Mouse (Mus musculus): Measurements from ENCODE around the gene Ski. TPM values are rescaled to one million over a fixed set of nuclear protein-coding genes. Genes with fewer than 3 reads are reported as not detected.
A peak's percentile ranks its signal among the peaks of the same experiment; 100 is the strongest.

Ski gene
- polyA plus RNA-seq, 1 experiment from 2014 or later, result 22.6 TPM

DNA sequence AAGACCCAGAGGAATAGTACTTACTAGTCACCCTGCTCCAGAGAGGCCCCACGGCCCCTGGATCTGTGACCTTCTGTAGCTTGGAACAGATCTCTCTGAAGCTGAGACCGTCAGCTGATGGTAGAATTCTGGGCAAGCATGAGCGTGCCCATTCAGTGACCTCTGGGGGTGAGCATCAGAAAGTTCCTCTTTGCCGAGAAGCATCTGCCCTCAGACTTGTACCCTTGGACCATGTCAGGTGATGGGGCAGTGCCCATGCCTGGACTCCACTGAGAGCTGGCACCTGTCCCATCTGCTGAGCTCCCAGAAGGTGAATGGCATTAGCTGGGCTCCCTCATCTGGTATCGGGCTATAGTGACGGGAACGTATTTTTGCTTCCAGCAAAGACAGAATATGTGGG is 84.5 kb downstream of the Ski start:
- Histone ChIP-seq H3K27ac (ENCODE audit: low read length) (no peak overlapping the region), H3K36me3 (ENCODE audit: insufficient read depth, low read length) (no peaks in the 10 kb centered on the region), H3K27me3 (replicated peaks; ENCODE audit: insufficient read depth, low read length) (no peaks in the 10 kb centered on the region), H3K9ac (replicated peaks; ENCODE audit: low read depth) (no peak overlapping the region), H3K9me3 (ENCODE audit: low read length) (no peaks in the 10 kb centered on the region), H3K4me1 (ENCODE audit: insufficient read depth, low read depth, low read length) (peaks cover 6% of the 10 kb centered on the region; the same call in 1 of the 2 replicates), H3K4me3 (ENCODE audit: low read depth, low read length) (no peak overlapping the region), H3K4me2 (replicated peaks; ENCODE audit: low read depth, low read length) (no peak overlapping the region)
- WGBS, result 79% methylated on average over 7 of the region's 7 CpGs
- TF ChIP-seq EP300 (IDR thresholded peaks at IDR 0.05) (no peak), CTCF (IDR thresholded peaks at IDR 0.05) (no peak; the same call in 1 of the 2 replicates)
- DNase-seq (ENCODE audit: low spot score) (no peak), ATAC-seq (no peak)

DNA sequence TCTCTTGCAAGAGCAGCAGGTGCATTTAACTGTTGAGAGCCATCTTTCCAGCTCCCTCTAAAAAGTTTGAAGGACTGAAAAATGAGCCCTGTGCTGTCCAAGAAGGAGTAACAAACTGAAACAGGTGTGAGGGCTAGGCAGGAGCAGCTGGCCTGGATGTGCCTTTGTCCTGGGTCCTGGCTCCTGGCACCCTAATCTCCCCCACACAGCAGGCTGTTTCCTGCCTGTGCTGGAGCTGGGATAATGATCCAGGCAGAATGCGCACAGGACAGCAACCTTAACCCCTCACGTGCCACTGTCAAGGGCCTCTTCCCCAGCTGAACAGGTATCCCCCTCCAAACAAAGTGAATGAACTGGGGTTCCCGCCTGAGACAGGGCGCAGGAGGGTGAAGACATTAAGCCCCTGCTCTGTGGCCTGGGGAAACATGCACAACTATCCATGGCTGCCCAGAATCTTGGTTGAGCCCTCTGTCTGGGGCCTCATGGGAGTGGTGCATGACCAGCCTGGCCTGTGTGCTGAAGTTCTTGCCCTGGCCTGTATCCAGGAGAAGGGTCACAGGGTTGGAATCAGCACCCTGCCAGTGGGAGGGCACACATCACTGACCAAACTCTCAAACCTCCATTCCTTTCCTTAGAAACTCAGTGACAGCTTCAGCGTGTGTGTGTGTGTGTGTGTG is 86.3 kb downstream of the Ski start:
- Histone ChIP-seq H3K4me3 (ENCODE audit: low read depth, low read length) (no peak overlapping the region), H3K27me3 (replicated peaks; ENCODE audit: insufficient read depth, low read length) (no peaks in the 10 kb centered on the region), H3K9me3 (ENCODE audit: low read length) (no peaks in the 10 kb centered on the region), H3K27ac (ENCODE audit: low read length) (no peak overlapping the region), H3K4me1 (ENCODE audit: insufficient read depth, low read depth, low read length) (peaks cover 4% of the 10 kb centered on the region; the same call in 1 of the 2 replicates), H3K4me2 (replicated peaks; ENCODE audit: low read depth, low read length) (no peak overlapping the region), H3K9ac (replicated peaks; ENCODE audit: low read depth) (no peak overlapping the region), H3K36me3 (ENCODE audit: insufficient read depth, low read length) (no peaks in the 10 kb centered on the region)
- DNase-seq (ENCODE audit: low spot score) (no peak), ATAC-seq (no peak)
- WGBS, result 67% methylated on average over 5 of the region's 5 CpGs
- no peak for TF ChIP-seq EP300 (IDR thresholded peaks at IDR 0.05)
- TF ChIP-seq CTCF (IDR thresholded peaks at IDR 0.05), result no peak

DNA sequence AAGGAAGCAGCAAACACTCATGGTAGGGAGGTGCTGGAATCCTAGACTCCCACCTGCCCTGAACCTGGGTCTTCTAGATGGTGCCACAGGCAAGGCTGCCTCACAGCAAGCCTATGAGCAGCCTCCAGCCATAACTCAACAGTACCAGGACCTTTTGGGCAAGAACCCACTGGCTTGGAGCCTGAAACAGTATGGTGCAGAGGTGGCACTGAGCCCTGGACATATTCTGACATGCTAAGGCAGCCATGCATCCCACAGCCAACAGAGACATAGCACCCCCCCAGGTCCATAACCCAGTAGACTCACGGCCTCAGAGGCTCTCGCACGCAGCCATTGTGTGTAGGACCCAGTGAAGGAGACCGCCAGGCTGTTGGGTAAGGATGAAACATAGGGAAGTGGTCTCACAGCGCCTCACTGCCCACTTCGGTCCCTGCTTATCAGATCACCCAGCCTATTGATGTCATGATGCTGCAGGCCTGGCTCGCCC is 87.7 kb downstream of the Ski start:
- DNase-seq (ENCODE audit: low spot score) (no peak), ATAC-seq (no peak)
- WGBS, result 85% methylated on average over 7 of the region's 7 CpGs
- no peak overlapping the region for H3K4me3 ChIP-seq (ENCODE audit: low read depth, low read length)
- H3K27me3 ChIP-seq (replicated peaks; ENCODE audit: insufficient read depth, low read length), result no peaks in the 10 kb centered on the region
- H3K36me3 ChIP-seq (ENCODE audit: insufficient read depth, low read length), result no peaks in the 10 kb centered on the region
- no peak overlapping the region for H3K27ac ChIP-seq (ENCODE audit: low read length)
- no peak overlapping the region for H3K9ac ChIP-seq (replicated peaks; ENCODE audit: low read depth)
- H3K4me2 ChIP-seq (replicated peaks; ENCODE audit: low read depth, low read length), result no peak overlapping the region
- TF ChIP-seq CTCF (IDR thresholded peaks at IDR 0.05) (no peak), EP300 (IDR thresholded peaks at IDR 0.05) (no peak)
- peaks cover 5% of the 10 kb centered on the region for H3K4me1 ChIP-seq (ENCODE audit: insufficient read depth, low read depth, low read length)
- H3K9me3 ChIP-seq (ENCODE audit: low read length), result no peaks in the 10 kb centered on the region

DNA sequence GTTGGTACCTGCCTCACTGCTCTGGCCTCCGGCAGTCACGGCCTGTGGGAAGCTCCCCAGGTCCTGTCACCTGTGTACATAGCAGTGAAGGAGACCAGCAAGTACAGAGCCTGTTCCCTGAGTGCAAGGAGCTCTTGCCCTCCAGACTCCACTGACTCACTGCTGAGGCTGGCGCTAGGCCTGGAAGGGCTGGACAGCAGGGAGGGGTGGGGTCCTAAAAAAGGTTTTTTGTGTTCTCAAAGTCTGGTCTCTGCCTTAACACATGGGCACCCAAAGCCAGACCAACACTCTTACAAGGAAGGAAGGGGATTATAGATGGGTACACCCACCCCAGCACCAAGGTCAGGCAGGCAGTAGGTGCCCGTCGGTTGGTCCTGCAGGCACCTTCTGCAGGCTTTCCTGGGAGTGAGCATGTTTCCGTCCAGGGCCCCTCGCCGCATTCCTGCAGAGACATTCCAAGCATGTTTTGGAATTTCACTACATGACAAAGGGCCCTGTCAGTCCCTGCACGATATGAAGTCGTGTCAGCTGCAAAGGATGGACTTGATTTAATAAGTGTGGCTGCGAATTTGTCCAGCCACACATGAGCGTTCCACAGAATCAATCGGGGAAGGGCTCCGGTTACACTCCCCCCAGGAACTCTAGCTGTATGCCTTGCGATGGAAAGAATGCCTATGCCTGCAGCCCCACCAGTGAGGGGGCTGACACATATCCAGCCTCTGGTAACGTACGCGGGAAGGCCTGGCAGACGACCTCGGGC is 88.6 kb downstream of the Ski start:
- Histone ChIP-seq H3K4me1 (ENCODE audit: insufficient read depth, low read depth, low read length) (peaks cover 5% of the 10 kb centered on the region), H3K4me3 (ENCODE audit: low read depth, low read length) (no peak overlapping the region), H3K9me3 (ENCODE audit: low read length) (no peaks in the 10 kb centered on the region), H3K4me2 (replicated peaks; ENCODE audit: low read depth, low read length) (no peak overlapping the region), H3K9ac (replicated peaks; ENCODE audit: low read depth) (no peak overlapping the region), H3K27ac (ENCODE audit: low read length) (peak overlapping the region; percentile 51), H3K36me3 (ENCODE audit: insufficient read depth, low read length) (no peaks in the 10 kb centered on the region), H3K27me3 (replicated peaks; ENCODE audit: insufficient read depth, low read length) (no peaks in the 10 kb centered on the region)
- TF ChIP-seq CTCF (IDR thresholded peaks at IDR 0.05) (no peak), EP300 (IDR thresholded peaks at IDR 0.05) (peak; percentile 58; the same call in 1 of the 2 replicates)
- WGBS, result 22% methylated on average over 20 of the region's 20 CpGs
- DNase-seq (ENCODE audit: low spot score) (peak; percentile 74), ATAC-seq (peak; percentile 82)

DNA sequence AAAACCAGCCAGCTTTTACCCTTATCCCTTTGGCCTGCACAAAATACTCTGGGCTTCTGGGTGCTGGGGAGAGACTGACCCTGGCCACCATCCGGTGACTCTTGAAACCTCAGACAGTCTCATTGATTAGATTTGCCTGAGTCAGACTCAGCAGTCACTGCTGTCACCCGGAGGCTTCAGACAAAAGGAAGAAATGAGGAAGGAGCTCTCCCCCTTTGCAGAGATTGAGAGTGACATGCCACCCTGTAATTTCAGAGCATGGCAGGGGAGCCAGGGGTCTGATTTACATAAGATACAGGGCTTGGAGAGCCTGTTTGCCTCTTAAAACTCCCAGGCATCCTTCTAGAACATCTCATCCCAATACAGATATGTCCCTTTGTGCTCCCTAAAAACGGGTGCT is 89.2 kb downstream of the Ski start:
- H3K36me3 ChIP-seq (ENCODE audit: insufficient read depth, low read length), result no peaks in the 10 kb centered on the region

DNA sequence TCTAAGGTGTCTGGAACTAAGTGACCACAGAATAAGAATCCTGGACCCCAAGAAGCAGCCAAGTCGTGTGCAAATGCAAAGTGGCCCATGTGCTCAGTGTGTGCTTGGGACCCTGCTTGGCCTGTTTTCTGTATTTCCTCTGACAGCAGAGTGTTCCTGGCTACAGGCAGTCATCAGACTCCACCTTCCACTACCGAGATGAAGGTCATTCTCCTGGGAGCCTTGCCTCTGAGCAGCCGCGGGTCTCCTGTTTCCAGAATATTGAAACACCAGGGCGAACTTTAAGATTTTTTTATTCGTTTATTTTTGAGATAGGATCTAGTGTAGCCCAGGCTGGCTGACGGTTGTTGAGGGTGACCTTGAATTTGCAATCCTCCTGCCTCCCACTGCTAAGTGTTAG is 91.8 kb downstream of the Ski start:
- DNase-seq (ENCODE audit: low spot score), result no peak
- Histone ChIP-seq H3K27me3 (replicated peaks; ENCODE audit: insufficient read depth, low read length) (no peaks in the 10 kb centered on the region), H3K9ac (replicated peaks; ENCODE audit: low read depth) (no peak overlapping the region), H3K36me3 (ENCODE audit: insufficient read depth, low read length) (no peaks in the 10 kb centered on the region), H3K4me3 (ENCODE audit: low read depth, low read length) (no peak overlapping the region), H3K27ac (ENCODE audit: low read length) (peak overlapping the region; percentile 75; the same call in 1 of the 2 replicates), H3K9me3 (ENCODE audit: low read length) (no peaks in the 10 kb centered on the region), H3K4me1 (ENCODE audit: insufficient read depth, low read depth, low read length) (peaks cover 5% of the 10 kb centered on the region), H3K4me2 (replicated peaks; ENCODE audit: low read depth, low read length) (no peak overlapping the region)
- no peak for TF ChIP-seq EP300 (IDR thresholded peaks at IDR 0.05)
- TF ChIP-seq CTCF (IDR thresholded peaks at IDR 0.05), result no peak
- no peak for ATAC-seq
- 53% methylated on average over 7 of the region's 7 CpGs for whole genome bisulfite sequencing

More for the DNA sequence above, 89.2 kb downstream of the Ski start:
- no peak for ATAC-seq
- peak overlapping the region; percentile 51 for H3K27ac ChIP-seq (ENCODE audit: low read length)
- no peak overlapping the region for H3K4me2 ChIP-seq (replicated peaks; ENCODE audit: low read depth, low read length)
- H3K9me3 ChIP-seq (ENCODE audit: low read length), result no peaks in the 10 kb centered on the region
- 34% methylated on average over 3 of the region's 3 CpGs for WGBS
- H3K4me1 ChIP-seq (ENCODE audit: insufficient read depth, low read depth, low read length), result peaks cover 5% of the 10 kb centered on the region
- H3K27me3 ChIP-seq (replicated peaks; ENCODE audit: insufficient read depth, low read length), result no peaks in the 10 kb centered on the region
- H3K9ac ChIP-seq (replicated peaks; ENCODE audit: low read depth), result no peak overlapping the region
- TF ChIP-seq CTCF (IDR thresholded peaks at IDR 0.05), result no peak
- no peak for TF ChIP-seq EP300 (IDR thresholded peaks at IDR 0.05)
- no peak overlapping the region for H3K4me3 ChIP-seq (ENCODE audit: low read depth, low read length)
- no peak for DNase-seq (ENCODE audit: low spot score)
